Mouse (Mus musculus) midbrain, embryonic 12.5 days (tissue): Measurements from ENCODE around the gene Itln1. TPM values are rescaled to one million over a fixed set of nuclear protein-coding genes. Genes with fewer than 3 reads are reported as not detected.

Experiments
- ATAC-seq: fragments of 200-750 bp; cut with Nextera tagmentation; 2 replicates; pipeline ENCODE4 v1.8.0; 2017; ENCODE audit warnings: low read depth, moderate TSS enrichment, moderate library complexity; ENCODE audit not compliant: low FRiP score
- H3K27ac ChIP-seq: fragments of 300-500 bp; sonication (generic); replicated peaks from 2 replicates; pipeline ENCODE4 v1.5.1; 2016; ENCODE audit warnings: mild to moderate bottlenecking
- H3K27me3 ChIP-seq: fragments of 300-500 bp; sonication (generic); 2 replicates; pipeline ENCODE4 v1.6.1; 2016; ENCODE audit warnings: mild to moderate bottlenecking
- H3K36me3 ChIP-seq: fragments of 300-500 bp; sonication (generic); 2 replicates; pipeline ENCODE4 v1.6.1; 2016
- H3K4me1 ChIP-seq: fragments of 300-500 bp; sonication (generic); 2 replicates; pipeline ENCODE4 v1.6.1; 2016
- H3K4me2 ChIP-seq: fragments of 300-500 bp; sonication (generic); replicated peaks from 2 replicates; pipeline ENCODE4 v1.6.1; 2016; ENCODE audit warnings: mild to moderate bottlenecking, moderate library complexity
- H3K4me3 ChIP-seq: fragments of 300-500 bp; sonication (generic); 2 replicates; pipeline ENCODE4 v1.5.1; 2016; ENCODE audit warnings: mild to moderate bottlenecking
- H3K9ac ChIP-seq: fragments of 300-500 bp; sonication (generic); replicated peaks from 2 replicates; pipeline ENCODE4 v1.6.1; 2016; ENCODE audit warnings: mild to moderate bottlenecking, moderate library complexity
- H3K9me3 ChIP-seq: fragments of 300-500 bp; sonication (generic); 2 replicates; pipeline ENCODE4 v1.6.1; 2016; ENCODE audit warnings: mild to moderate bottlenecking
- WGBS: fragments of 180-500 bp; shearing (Covaris S2); methylation state at CpG from one replicate; pipeline ENCODE4 v1.1.7; 2016; 5-methylcytosine and 5-hydroxymethylcytosine counted together
- polyA plus RNA-seq: library from polyadenylated mRNA; unstranded; fragments of >200 nt; fragmentation: Nextera tagmentation; extraction: Ambion mirVana; gene quantifications from 2 replicates; pipeline ENCODE4 v1.2.1, GENCODE M21; 2016

Itln1 gene
- polyA plus RNA-seq = not detected in 2 replicates

DNA sequence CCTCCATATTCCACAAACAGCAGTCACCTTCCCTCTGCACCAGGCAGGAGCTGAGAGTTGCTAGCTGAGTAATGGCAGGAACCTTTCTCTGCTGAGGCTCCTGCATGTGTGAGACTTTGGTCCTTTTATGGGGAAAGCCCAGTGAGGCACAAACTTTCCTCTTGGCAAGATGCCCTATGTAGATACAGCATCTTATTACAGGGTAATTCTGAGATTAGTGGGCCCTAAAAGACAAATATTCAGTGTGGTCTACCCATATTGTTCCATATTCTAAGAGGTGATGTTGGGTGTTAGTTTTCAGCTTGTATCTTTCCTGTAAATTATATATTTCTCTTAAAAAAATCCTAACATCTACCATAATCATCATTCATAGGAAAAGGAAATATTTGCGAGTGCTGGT, at the start of gene Itln1:
Gene Itln1 (minus strand): TSS at position 101 of the 400 bp plus-strand sequence.
- Histone ChIP-seq H3K9me3 (no peaks in the 10 kb centered on the region; the same call in 1 of the 2 replicates), H3K4me1 (no peaks in the 10 kb centered on the region), H3K4me2 (no peak within 1 kb of the TSS), H3K4me3 (no peak within 1 kb of the TSS), H3K27ac (no peak within 1 kb of the TSS), H3K27me3 (no peaks in the 10 kb centered on the region), H3K36me3 (no peaks in the 10 kb centered on the region), H3K9ac (no peak within 1 kb of the TSS)
- 92% methylated on average over 1 of the region's 1 CpGs for WGBS
- no peak for ATAC-seq

DNA sequence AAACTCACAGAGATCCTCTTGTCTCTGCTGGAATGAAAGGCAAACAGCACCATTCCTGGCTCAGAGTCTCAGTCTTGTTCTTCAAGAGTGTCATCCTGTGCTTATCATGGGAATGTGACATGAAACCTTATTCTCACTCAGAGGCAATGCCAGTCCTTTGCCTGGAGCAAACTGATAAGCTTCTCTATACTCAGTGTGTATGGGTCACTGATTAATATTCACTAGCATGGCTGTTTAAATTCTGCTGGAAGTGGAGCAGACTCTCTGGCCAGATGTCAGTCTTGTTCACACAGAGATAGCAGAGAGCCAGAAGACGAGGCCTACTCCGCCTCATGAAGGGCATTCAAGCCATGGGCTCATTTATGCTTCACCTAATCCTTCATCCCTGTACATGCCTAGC, 49.5 kb upstream of the Itln1 start:
- ATAC-seq = no peak
- 81% methylated on average over 2 of the region's 2 CpGs for WGBS
- no peaks in the 10 kb centered on the region for H3K4me1 ChIP-seq
- H3K27ac ChIP-seq = no peak overlapping the region
- H3K4me3 ChIP-seq = no peak overlapping the region
- H3K4me2 ChIP-seq = no peak overlapping the region
- no peaks in the 10 kb centered on the region for H3K27me3 ChIP-seq
- H3K9ac ChIP-seq = no peak overlapping the region
- no peaks in the 10 kb centered on the region for H3K9me3 ChIP-seq
- no peaks in the 10 kb centered on the region for H3K36me3 ChIP-seq

DNA sequence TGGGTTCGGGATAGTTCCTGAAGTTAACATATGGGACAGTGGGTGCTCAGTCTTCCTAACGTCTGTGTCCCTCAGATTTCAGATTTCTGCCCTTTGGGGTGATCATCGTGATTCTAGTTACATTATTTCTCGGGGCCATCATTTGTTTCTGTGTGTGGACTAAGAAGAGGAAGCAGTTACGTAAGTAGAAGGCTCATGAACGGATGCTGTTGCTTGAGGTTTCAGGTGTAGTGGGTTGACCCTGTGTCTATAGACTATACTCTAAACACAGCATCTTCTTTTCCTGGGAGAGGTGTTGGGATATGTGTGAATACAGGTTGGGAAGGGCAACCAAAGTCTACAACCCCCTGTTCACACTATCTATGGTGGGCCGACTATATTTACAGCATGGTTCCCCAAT, 42.1 kb upstream of the Itln1 start:
- ATAC-seq = no peak
- H3K4me2 ChIP-seq = no peak overlapping the region
- no peaks in the 10 kb centered on the region for H3K36me3 ChIP-seq
- no peak overlapping the region for H3K27ac ChIP-seq
- H3K27me3 ChIP-seq = no peaks in the 10 kb centered on the region
- 85% methylated on average over 7 of the region's 7 CpGs for WGBS
- no peaks in the 10 kb centered on the region for H3K4me1 ChIP-seq
- no peak overlapping the region for H3K4me3 ChIP-seq
- no peak overlapping the region for H3K9ac ChIP-seq
- no peaks in the 10 kb centered on the region for H3K9me3 ChIP-seq

DNA sequence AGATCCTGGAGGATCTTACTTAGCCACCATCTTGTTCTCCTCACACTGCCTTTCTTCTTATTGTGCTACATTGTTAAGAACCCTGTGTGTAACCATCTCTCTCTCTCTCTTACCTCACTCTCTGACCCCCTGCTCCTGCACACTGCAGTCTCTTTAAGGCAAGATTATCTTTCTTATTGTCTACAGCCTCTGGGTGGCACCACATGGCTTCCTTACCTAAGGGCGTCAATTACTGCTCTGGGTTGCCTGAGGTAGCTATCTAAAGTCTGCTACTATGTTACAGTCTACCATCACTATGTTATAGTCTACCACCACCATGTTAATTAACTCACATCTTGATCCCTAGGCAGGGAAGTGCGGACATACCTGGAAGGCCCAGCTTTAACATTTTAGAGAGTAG, 33.3 kb upstream of the Itln1 start:
- no peak overlapping the region for H3K4me3 ChIP-seq
- ATAC-seq = no peak
- no peak overlapping the region for H3K9ac ChIP-seq
- H3K36me3 ChIP-seq = no peaks in the 10 kb centered on the region
- WGBS = 58% methylated on average over 2 of the region's 2 CpGs
- no peaks in the 10 kb centered on the region for H3K9me3 ChIP-seq
- no peak overlapping the region for H3K4me2 ChIP-seq
- no peaks in the 10 kb centered on the region for H3K27me3 ChIP-seq
- no peak overlapping the region for H3K27ac ChIP-seq
- H3K4me1 ChIP-seq = no peaks in the 10 kb centered on the region

DNA sequence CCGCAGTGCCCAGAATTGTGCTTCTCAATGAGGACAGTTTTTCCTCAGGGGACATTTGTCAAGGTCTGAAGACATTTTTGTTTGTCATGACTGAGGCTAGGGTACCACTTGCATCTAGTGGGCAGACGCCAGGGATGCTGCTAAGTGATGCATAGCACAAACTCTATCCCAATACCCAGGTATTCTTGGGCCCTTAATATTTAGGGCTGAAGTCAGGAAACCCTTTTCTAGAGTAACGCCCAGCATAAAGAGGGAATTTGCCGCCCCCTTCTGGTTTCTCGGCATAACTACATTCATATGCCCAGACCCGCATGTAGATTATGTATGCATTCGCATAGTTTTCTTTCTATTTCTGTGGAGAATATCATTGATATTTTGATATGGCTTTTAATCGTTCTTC, 31.7 kb upstream of the Itln1 start:
- Histone ChIP-seq H3K4me2 (no peak overlapping the region), H3K27ac (no peak overlapping the region), H3K4me3 (no peak overlapping the region), H3K36me3 (no peaks in the 10 kb centered on the region), H3K27me3 (no peaks in the 10 kb centered on the region), H3K9ac (no peak overlapping the region), H3K9me3 (no peaks in the 10 kb centered on the region), H3K4me1 (no peaks in the 10 kb centered on the region)
- no peak for ATAC-seq
- WGBS = 27% methylated on average over 8 of the region's 8 CpGs

DNA sequence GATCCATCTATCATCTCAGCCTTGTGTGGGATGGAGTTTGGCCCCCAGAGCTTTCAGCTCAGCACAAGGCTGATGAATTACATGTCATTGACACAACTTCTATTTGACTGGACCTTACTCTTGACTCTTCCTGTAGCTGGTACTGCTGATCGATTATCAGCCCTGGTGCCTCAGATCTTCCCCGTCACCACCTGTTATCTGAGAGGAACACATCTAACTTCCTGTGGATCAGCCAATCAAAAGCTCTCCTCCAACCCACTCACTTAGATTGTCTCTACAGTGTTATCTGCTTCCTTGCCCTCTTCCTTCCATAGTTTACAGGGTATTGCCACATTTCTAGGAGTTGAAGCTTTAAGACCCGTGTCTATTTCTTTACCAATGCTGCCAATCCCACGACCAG, 30.8 kb upstream of the Itln1 start:
- Histone ChIP-seq H3K4me3 (no peak overlapping the region), H3K27ac (no peak overlapping the region), H3K36me3 (no peaks in the 10 kb centered on the region), H3K4me1 (no peaks in the 10 kb centered on the region), H3K4me2 (no peak overlapping the region), H3K9ac (no peak overlapping the region), H3K27me3 (no peaks in the 10 kb centered on the region), H3K9me3 (no peaks in the 10 kb centered on the region)
- no peak for ATAC-seq
- 82% methylated on average over 4 of the region's 4 CpGs for WGBS

DNA sequence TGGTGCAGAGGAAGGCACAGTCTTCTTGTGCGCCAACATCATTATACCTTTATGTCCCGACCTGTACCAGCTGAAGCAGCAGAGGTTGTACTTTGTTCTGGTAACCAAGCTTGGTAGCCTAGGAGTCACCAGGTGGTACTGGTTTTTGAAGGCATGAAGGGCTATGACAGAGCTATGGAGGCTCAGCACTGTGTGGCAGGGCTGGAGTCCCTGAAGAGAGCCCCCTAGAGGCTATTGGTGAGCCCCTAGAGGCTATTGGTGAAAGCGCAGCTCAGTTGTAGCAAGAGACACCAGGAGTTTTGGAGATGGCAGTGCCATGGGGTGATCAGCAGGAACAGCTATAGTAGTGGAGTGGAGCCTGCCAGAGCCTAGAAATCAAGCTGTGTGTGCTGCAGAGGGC, 29.2 kb upstream of the Itln1 start:
- no peaks in the 10 kb centered on the region for H3K4me1 ChIP-seq
- no peak overlapping the region for H3K4me3 ChIP-seq
- ATAC-seq = peak; percentile 25; the same call in 1 of the 2 replicates
- no peak overlapping the region for H3K4me2 ChIP-seq
- H3K9me3 ChIP-seq = no peaks in the 10 kb centered on the region
- no peak overlapping the region for H3K27ac ChIP-seq
- WGBS = 62% methylated on average over 3 of the region's 3 CpGs
- H3K27me3 ChIP-seq = no peaks in the 10 kb centered on the region
- H3K36me3 ChIP-seq = no peaks in the 10 kb centered on the region
- H3K9ac ChIP-seq = no peak overlapping the region

DNA sequence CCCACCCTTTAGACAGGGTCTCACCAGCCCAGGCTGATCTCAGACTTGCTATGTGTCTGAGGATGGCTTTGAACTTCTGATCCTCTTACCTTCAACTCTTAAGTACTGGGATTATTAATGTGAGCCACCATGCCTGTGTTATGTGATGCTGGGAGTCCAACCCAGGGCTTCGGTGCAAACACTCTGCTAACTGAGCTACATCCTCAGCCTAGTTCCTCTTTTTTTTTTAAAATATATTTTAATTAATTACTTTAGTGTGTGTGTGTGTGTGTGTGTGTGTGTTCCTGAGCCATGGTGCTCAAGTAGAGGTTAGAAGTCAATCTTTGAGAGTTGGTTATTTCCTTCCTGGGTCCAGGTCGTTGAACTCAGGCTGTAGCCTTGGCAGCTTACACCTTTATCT, 27.9 kb upstream of the Itln1 start:
- H3K9ac ChIP-seq = no peak overlapping the region
- no peaks in the 10 kb centered on the region for H3K27me3 ChIP-seq
- no peak overlapping the region for H3K4me3 ChIP-seq
- no peaks in the 10 kb centered on the region for H3K36me3 ChIP-seq
- no peak overlapping the region for H3K27ac ChIP-seq
- ATAC-seq = no peak
- 76% methylated on average over 2 of the region's 2 CpGs for WGBS
- no peaks in the 10 kb centered on the region for H3K9me3 ChIP-seq
- no peak overlapping the region for H3K4me2 ChIP-seq
- no peaks in the 10 kb centered on the region for H3K4me1 ChIP-seq

DNA sequence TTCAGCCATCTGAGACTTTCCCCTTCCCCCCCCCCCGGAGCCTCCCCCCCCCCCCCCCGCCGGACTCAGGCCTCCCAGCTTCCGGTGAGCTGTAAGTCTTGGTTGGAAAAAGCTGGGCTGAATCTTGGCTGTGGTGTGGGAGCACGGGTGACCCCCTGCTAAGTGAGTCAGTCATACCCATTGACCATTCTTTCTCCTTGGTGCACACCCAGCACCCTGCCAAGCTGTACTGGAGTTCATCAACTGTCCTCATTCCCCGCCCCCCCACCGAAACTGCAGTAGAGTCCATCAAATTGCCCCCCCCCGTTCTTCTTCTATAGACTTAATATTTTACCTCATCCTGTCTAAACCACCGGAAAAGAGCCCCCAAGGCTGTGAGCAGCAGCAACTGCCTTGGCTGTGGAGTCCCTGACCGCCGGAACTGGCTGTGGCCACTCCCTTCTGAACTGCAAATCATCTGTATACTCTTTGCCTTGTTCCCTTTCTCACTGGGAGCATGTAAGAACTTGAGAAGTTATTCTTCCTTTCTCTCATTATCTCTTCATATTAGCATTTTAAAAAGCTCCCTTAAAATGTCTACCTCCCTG, 26.6 kb upstream of the Itln1 start:
- Histone ChIP-seq H3K4me3 (no peak overlapping the region), H3K36me3 (no peaks in the 10 kb centered on the region), H3K4me2 (no peak overlapping the region), H3K27me3 (no peaks in the 10 kb centered on the region), H3K9ac (no peak overlapping the region), H3K4me1 (no peaks in the 10 kb centered on the region), H3K9me3 (no peaks in the 10 kb centered on the region), H3K27ac (no peak overlapping the region)
- WGBS = 78% methylated on average over 7 of the region's 11 CpGs
- ATAC-seq = no peak

DNA sequence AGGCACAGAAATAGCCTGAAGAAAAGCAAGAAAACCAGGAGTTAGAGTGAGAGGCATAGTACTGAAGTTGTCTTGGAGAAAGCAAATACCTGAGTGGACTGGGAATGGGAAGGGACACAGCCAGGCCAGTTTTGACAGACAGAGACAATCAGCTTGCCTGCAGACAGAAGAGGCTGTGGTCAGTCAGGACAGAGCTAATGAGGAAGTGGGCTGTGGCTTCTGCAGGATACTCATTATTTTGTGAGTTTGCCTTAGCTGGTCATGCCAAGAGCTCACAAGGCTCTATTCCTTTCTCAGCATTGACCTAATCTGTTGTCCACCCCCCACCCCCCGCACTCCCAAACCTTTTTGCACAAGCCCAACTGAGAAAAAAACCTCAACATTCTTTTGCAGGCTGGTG, 26.1 kb upstream of the Itln1 start:
- no peak overlapping the region for H3K27ac ChIP-seq
- H3K4me2 ChIP-seq = no peak overlapping the region
- H3K27me3 ChIP-seq = no peaks in the 10 kb centered on the region
- no peaks in the 10 kb centered on the region for H3K36me3 ChIP-seq
- no peak overlapping the region for H3K9ac ChIP-seq
- H3K4me1 ChIP-seq = no peaks in the 10 kb centered on the region
- 94% methylated on average over 1 of the region's 1 CpGs for WGBS
- H3K9me3 ChIP-seq = no peaks in the 10 kb centered on the region
- no peak for ATAC-seq
- no peak overlapping the region for H3K4me3 ChIP-seq

DNA sequence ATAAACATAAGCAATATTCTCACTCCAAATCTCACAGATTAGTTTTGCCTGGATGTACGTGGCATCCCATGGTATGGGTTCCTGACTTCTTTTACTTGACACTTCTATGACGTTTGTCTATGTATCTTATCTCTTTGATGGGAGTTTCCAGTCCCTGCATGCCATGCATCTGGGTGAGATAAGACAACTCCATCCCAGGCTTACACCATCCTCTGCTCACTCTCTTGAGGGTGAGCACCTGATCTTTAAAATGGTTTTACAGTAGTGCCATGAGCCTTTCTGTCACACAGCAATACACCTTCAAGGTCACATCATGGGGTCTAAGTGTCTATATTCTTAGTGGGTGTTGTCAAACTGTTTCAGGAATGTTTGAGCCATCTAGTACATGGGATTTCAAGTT, 25.2 kb upstream of the Itln1 start:
- no peak overlapping the region for H3K9ac ChIP-seq
- H3K36me3 ChIP-seq = no peaks in the 10 kb centered on the region
- H3K4me1 ChIP-seq = no peaks in the 10 kb centered on the region
- H3K4me3 ChIP-seq = no peak overlapping the region
- WGBS = 89% methylated on average over 2 of the region's 2 CpGs
- no peak overlapping the region for H3K27ac ChIP-seq
- H3K9me3 ChIP-seq = no peaks in the 10 kb centered on the region
- no peak for ATAC-seq
- H3K4me2 ChIP-seq = no peak overlapping the region
- H3K27me3 ChIP-seq = no peaks in the 10 kb centered on the region

DNA sequence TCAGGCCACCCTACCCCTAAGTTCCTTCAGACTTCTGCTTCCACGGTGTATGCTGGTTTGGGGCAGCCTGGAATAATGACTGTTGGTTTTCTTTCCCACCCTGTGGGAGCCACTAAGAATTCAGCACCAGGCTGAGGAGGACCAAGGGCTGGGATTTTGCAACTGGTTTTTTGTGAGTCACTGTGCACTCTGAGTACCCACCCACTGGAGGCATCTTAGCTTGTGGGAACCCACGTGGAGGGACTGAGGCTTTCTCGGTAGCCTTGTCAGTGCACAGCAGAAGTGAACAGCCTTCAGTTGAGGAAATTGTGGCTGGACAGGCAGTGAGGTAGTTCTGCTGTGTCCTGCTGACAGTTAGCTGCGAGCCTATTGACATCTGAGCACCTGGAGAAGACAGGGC, 23.8 kb upstream of the Itln1 start, which contains the start of gene Cd244a:
Gene Cd244a (plus strand): TSS at position 296 of the 400 bp plus-strand sequence.
- H3K4me2 ChIP-seq = no peak within 1 kb of the TSS
- ATAC-seq = no peak
- no peaks in the 10 kb centered on the region for H3K4me1 ChIP-seq
- no peak within 1 kb of the TSS for H3K4me3 ChIP-seq
- no peak within 1 kb of the TSS for H3K27ac ChIP-seq
- H3K9me3 ChIP-seq = no peaks in the 10 kb centered on the region
- WGBS = 85% methylated on average over 4 of the region's 4 CpGs
- H3K9ac ChIP-seq = no peak within 1 kb of the TSS
- H3K27me3 ChIP-seq = no peaks in the 10 kb centered on the region
- H3K36me3 ChIP-seq = no peaks in the 10 kb centered on the region

DNA sequence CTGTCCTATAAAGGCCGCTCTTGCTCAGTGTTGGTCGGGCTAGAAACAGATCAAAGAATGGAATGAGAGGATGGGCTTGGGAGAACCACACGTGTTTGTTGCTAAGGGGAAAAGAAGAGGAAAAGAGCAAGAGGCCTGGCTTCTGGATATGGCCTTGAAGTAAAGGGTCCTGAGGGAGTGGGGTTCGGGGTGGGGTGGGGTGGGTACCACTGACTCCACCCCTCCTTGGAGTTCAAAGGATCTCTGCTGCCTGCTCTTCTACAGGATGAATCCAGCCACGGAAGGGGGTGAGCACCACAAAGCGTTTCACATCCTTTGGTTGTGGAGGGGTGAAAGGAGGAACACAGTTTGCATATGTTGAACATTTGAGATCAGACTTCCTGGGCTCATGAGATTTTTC, 23.3 kb upstream of the Itln1 start:
- Histone ChIP-seq H3K4me2 (no peak overlapping the region), H3K36me3 (no peaks in the 10 kb centered on the region), H3K4me3 (no peak overlapping the region), H3K27me3 (no peaks in the 10 kb centered on the region), H3K27ac (no peak overlapping the region), H3K9me3 (no peaks in the 10 kb centered on the region), H3K9ac (no peak overlapping the region), H3K4me1 (no peaks in the 10 kb centered on the region)
- 73% methylated on average over 6 of the region's 6 CpGs for WGBS
- no peak for ATAC-seq
